Mouse (Mus musculus): ENCODE measurements at regions not wholly inside any gene's neighbourhood (a gene's known extent, or its start where the extent isn't known, plus 50 kb on each side); places are given as distances from the start of the nearest gene placed in this dataset.

GRCm38 (mm10) chr3:61241380-61241779, 120.1 kb upstream of the Rap2b start:
- WGBS, result 83% methylated on average over 5 of the region's 5 CpGs
- no peaks in the 10 kb centered on the region for H3K4me1 ChIP-seq (ENCODE audit: control insufficient read depth, insufficient read depth, low read length)
- ATAC-seq, result no peak

GRCm38 (mm10) chr3:61243876-61244527, 117.4 kb upstream of the Rap2b start:
- Histone ChIP-seq H3K27ac (ENCODE audit: low read length) (no peak overlapping the region), H3K4me3 (ENCODE audit: low read length) (no peak overlapping the region), H3K9me3 (ENCODE audit: control insufficient read depth, low read length) (no peaks in the 10 kb centered on the region), H3K4me2 (ENCODE audit: low read depth, low read length) (no peak overlapping the region), H3K9ac (ENCODE audit: low read depth, low read length) (no peak overlapping the region), H3K4me1 (ENCODE audit: control insufficient read depth, insufficient read depth, low read length) (no peaks in the 10 kb centered on the region), H3K36me3 (ENCODE audit: control insufficient read depth, insufficient read depth, low read length) (no peaks in the 10 kb centered on the region), H3K27me3 (replicated peaks; ENCODE audit: control insufficient read depth, insufficient read depth, low read length) (no peaks in the 10 kb centered on the region)
- ATAC-seq, result no peak
- 20% methylated on average over 6 of the region's 6 CpGs for WGBS

More at GRCm38 (mm10) chr3:61241380-61241779, 120.1 kb upstream of the Rap2b start:
- H3K9me3 ChIP-seq (ENCODE audit: control insufficient read depth, low read length), result no peaks in the 10 kb centered on the region
- H3K36me3 ChIP-seq (ENCODE audit: control insufficient read depth, insufficient read depth, low read length), result no peaks in the 10 kb centered on the region
- H3K27me3 ChIP-seq (replicated peaks; ENCODE audit: control insufficient read depth, insufficient read depth, low read length), result no peaks in the 10 kb centered on the region
- no peak overlapping the region for H3K4me2 ChIP-seq (ENCODE audit: low read depth, low read length)
- H3K9ac ChIP-seq (ENCODE audit: low read depth, low read length), result no peak overlapping the region
- no peak overlapping the region for H3K4me3 ChIP-seq (ENCODE audit: low read length)
- H3K27ac ChIP-seq (ENCODE audit: low read length), result no peak overlapping the region

- H3K27me3 ChIP-seq (replicated peaks; ENCODE audit: control insufficient read depth, insufficient read depth, low read length), result no peaks in the 10 kb centered on the region
- no peak overlapping the region for H3K4me2 ChIP-seq (ENCODE audit: low read depth, low read length)
- H3K9me3 ChIP-seq (ENCODE audit: control insufficient read depth, low read length), result no peaks in the 10 kb centered on the region
- no peak overlapping the region for H3K27ac ChIP-seq (ENCODE audit: low read length)
- no peak overlapping the region for H3K4me3 ChIP-seq (ENCODE audit: low read length)
- H3K9ac ChIP-seq (ENCODE audit: low read depth, low read length), result no peak overlapping the region
- ATAC-seq, result no peak
- H3K4me1 ChIP-seq (ENCODE audit: control insufficient read depth, insufficient read depth, low read length), result no peaks in the 10 kb centered on the region
- WGBS, result 74% methylated on average over 4 of the region's 4 CpGs
- no peaks in the 10 kb centered on the region for H3K36me3 ChIP-seq (ENCODE audit: control insufficient read depth, insufficient read depth, low read length)
Measured at GRCm38 (mm10) chr3:61246429-61246828, 115.0 kb upstream of the Rap2b start.

- Histone ChIP-seq H3K4me3 (ENCODE audit: low read length) (no peak overlapping the region), H3K27me3 (replicated peaks; ENCODE audit: control insufficient read depth, insufficient read depth, low read length) (no peaks in the 10 kb centered on the region), H3K4me1 (ENCODE audit: control insufficient read depth, insufficient read depth, low read length) (no peaks in the 10 kb centered on the region), H3K9me3 (ENCODE audit: control insufficient read depth, low read length) (no peaks in the 10 kb centered on the region), H3K27ac (ENCODE audit: low read length) (no peak overlapping the region), H3K4me2 (ENCODE audit: low read depth, low read length) (no peak overlapping the region), H3K9ac (ENCODE audit: low read depth, low read length) (no peak overlapping the region), H3K36me3 (ENCODE audit: control insufficient read depth, insufficient read depth, low read length) (no peaks in the 10 kb centered on the region)
- WGBS, result 35% methylated on average over 1 of the region's 1 CpGs
- ATAC-seq, result no peak
Measured at GRCm38 (mm10) chr3:61247344-61247743, 114.1 kb upstream of the Rap2b start.

- H3K4me3 ChIP-seq (ENCODE audit: low read length), result no peak overlapping the region
- no peaks in the 10 kb centered on the region for H3K9me3 ChIP-seq (ENCODE audit: control insufficient read depth, low read length)
- no peaks in the 10 kb centered on the region for H3K4me1 ChIP-seq (ENCODE audit: control insufficient read depth, insufficient read depth, low read length)
- no peak overlapping the region for H3K27ac ChIP-seq (ENCODE audit: low read length)
- H3K27me3 ChIP-seq (replicated peaks; ENCODE audit: control insufficient read depth, insufficient read depth, low read length), result no peaks in the 10 kb centered on the region
- H3K4me2 ChIP-seq (ENCODE audit: low read depth, low read length), result no peak overlapping the region
- H3K36me3 ChIP-seq (ENCODE audit: control insufficient read depth, insufficient read depth, low read length), result no peaks in the 10 kb centered on the region
- no peak for ATAC-seq
- no peak overlapping the region for H3K9ac ChIP-seq (ENCODE audit: low read depth, low read length)
- WGBS, result 70% methylated on average over 4 of the region's 4 CpGs
Measured at GRCm38 (mm10) chr3:61255232-61255631, 106.2 kb upstream of the Rap2b start.

- H3K9ac ChIP-seq (ENCODE audit: low read depth, low read length), result no peak overlapping the region
- no peak overlapping the region for H3K4me3 ChIP-seq (ENCODE audit: low read length)
- H3K4me1 ChIP-seq (ENCODE audit: control insufficient read depth, insufficient read depth, low read length), result no peaks in the 10 kb centered on the region
- no peak for ATAC-seq
- H3K27me3 ChIP-seq (replicated peaks; ENCODE audit: control insufficient read depth, insufficient read depth, low read length), result no peaks in the 10 kb centered on the region
- no peaks in the 10 kb centered on the region for H3K9me3 ChIP-seq (ENCODE audit: control insufficient read depth, low read length)
- WGBS, result 86% methylated on average over 2 of the region's 2 CpGs
- no peak overlapping the region for H3K4me2 ChIP-seq (ENCODE audit: low read depth, low read length)
- no peaks in the 10 kb centered on the region for H3K36me3 ChIP-seq (ENCODE audit: control insufficient read depth, insufficient read depth, low read length)
- H3K27ac ChIP-seq (ENCODE audit: low read length), result no peak overlapping the region
Measured at GRCm38 (mm10) chr3:61255643-61256042, 105.8 kb upstream of the Rap2b start.

- Histone ChIP-seq H3K27me3 (replicated peaks; ENCODE audit: control insufficient read depth, insufficient read depth, low read length) (no peaks in the 10 kb centered on the region), H3K4me2 (ENCODE audit: low read depth, low read length) (no peak overlapping the region), H3K4me3 (ENCODE audit: low read length) (no peak overlapping the region), H3K4me1 (ENCODE audit: control insufficient read depth, insufficient read depth, low read length) (no peaks in the 10 kb centered on the region), H3K27ac (ENCODE audit: low read length) (no peak overlapping the region), H3K36me3 (ENCODE audit: control insufficient read depth, insufficient read depth, low read length) (no peaks in the 10 kb centered on the region), H3K9ac (ENCODE audit: low read depth, low read length) (no peak overlapping the region), H3K9me3 (ENCODE audit: control insufficient read depth, low read length) (no peaks in the 10 kb centered on the region)
- no peak for ATAC-seq
- 72% methylated on average over 5 of the region's 5 CpGs for WGBS
Measured at GRCm38 (mm10) chr3:61268453-61269335, 92.7 kb upstream of the Rap2b start.

GRCm38 (mm10) chr3:61285924-61286520, 75.4 kb upstream of the Rap2b start:
- no peaks in the 10 kb centered on the region for H3K36me3 ChIP-seq (ENCODE audit: control insufficient read depth, insufficient read depth, low read length)
- H3K9ac ChIP-seq (ENCODE audit: low read depth, low read length), result no peak overlapping the region
- no peak for ATAC-seq
- H3K4me2 ChIP-seq (ENCODE audit: low read depth, low read length), result peak overlapping the region; percentile 9; the same call in 1 of the 2 replicates
- H3K4me1 ChIP-seq (ENCODE audit: control insufficient read depth, insufficient read depth, low read length), result no peaks in the 10 kb centered on the region
- no peak overlapping the region for H3K27ac ChIP-seq (ENCODE audit: low read length)
- H3K4me3 ChIP-seq (ENCODE audit: low read length), result no peak overlapping the region
- no peaks in the 10 kb centered on the region for H3K27me3 ChIP-seq (replicated peaks; ENCODE audit: control insufficient read depth, insufficient read depth, low read length)
- H3K9me3 ChIP-seq (ENCODE audit: control insufficient read depth, low read length), result no peaks in the 10 kb centered on the region
- WGBS, result 43% methylated on average over 10 of the region's 10 CpGs

GRCm38 (mm10) chr3:61288195-61288594, 73.2 kb upstream of the Rap2b start:
- Histone ChIP-seq H3K9me3 (ENCODE audit: control insufficient read depth, low read length) (no peaks in the 10 kb centered on the region), H3K36me3 (ENCODE audit: control insufficient read depth, insufficient read depth, low read length) (no peaks in the 10 kb centered on the region), H3K4me1 (ENCODE audit: control insufficient read depth, insufficient read depth, low read length) (no peaks in the 10 kb centered on the region), H3K27me3 (replicated peaks; ENCODE audit: control insufficient read depth, insufficient read depth, low read length) (no peaks in the 10 kb centered on the region), H3K4me2 (ENCODE audit: low read depth, low read length) (no peak overlapping the region), H3K9ac (ENCODE audit: low read depth, low read length) (no peak overlapping the region), H3K27ac (ENCODE audit: low read length) (no peak overlapping the region), H3K4me3 (ENCODE audit: low read length) (no peak overlapping the region)
- ATAC-seq, result no peak
- 94% methylated on average over 1 of the region's 1 CpGs for whole genome bisulfite sequencing
